In genomic region chr3:60841895-60842294, GRCm38 (mm10) we compare ENCODE assay signal across 34 mouse cellular contexts.
"Had no signal": no experiment of that assay in that cellular context is flagged by ENCODE, and none has a peak within 500 bp of the region (broad histone marks: within the 10 kb centered on the region; RNA-seq: fewer than 3 reads in every experiment).

No protein-coding gene starts in this region.

- H3K27ac ChIP-seq: heart, embryonic 10.5 days; heart, embryonic 13.5 days; heart, embryonic 15.5 days; hindbrain, embryonic 10.5 days; hindbrain, embryonic 12.5 days; hindbrain, embryonic 13.5 days; hindbrain, embryonic 14.5 days; hindbrain, embryonic 15.5 days; hindbrain, postnatal 0 days; intestine, embryonic 15.5 days; kidney, embryonic 15.5 days; kidney, postnatal 0 days; layer of hippocampus, adult 2 months had no signal

- ATAC-seq: hindbrain, embryonic 16.5 days; hindbrain, postnatal 0 days; inflammation-experienced regulatory T-cells, adult 6 months; intestine, embryonic 15.5 days; intestine, embryonic 16.5 days; intestine, postnatal 0 days had no signal

- H3K9me3 ChIP-seq: heart, embryonic 10.5 days; heart, embryonic 12.5 days; heart, embryonic 13.5 days; heart, embryonic 15.5 days; hindbrain, embryonic 10.5 days; hindbrain, embryonic 12.5 days; hindbrain, embryonic 13.5 days; hindbrain, embryonic 15.5 days; intestine, embryonic 15.5 days; kidney, embryonic 15.5 days had no signal

- H3K27me3 ChIP-seq: heart, embryonic 12.5 days; heart, embryonic 13.5 days; heart, embryonic 15.5 days; hindbrain, embryonic 12.5 days; hindbrain, embryonic 13.5 days; hindbrain, embryonic 15.5 days; intestine, embryonic 15.5 days; kidney, embryonic 15.5 days had no signal

- DNase-seq: heart, postnatal 10 days; heart, postnatal 14 days; heart, postnatal 36 days; heart, postnatal 4 days; kidney, adult 11 months; kidney, adult 18-20 months; kidney, adult 8-10 months; kidney, adult 9 months; kidney, postnatal 10 days; kidney, postnatal 14 days; kidney, postnatal 25 days; kidney, postnatal 36 days; kidney, postnatal 4 days; layer of hippocampus, adult 9-11 months; layer of hippocampus, postnatal 36 days had no signal

- H3K4me2 ChIP-seq: heart, embryonic 11.5 days; heart, embryonic 12.5 days; heart, embryonic 13.5 days; heart, embryonic 15.5 days; hindbrain, embryonic 12.5 days; hindbrain, embryonic 13.5 days; hindbrain, embryonic 14.5 days; hindbrain, embryonic 15.5 days; intestine, embryonic 15.5 days; kidney, embryonic 15.5 days had no signal

- H3K4me3 ChIP-seq: heart, embryonic 10.5 days; heart, embryonic 12.5 days; heart, embryonic 13.5 days; heart, embryonic 15.5 days; hindbrain, embryonic 10.5 days; hindbrain, embryonic 12.5 days; hindbrain, embryonic 13.5 days; hindbrain, embryonic 15.5 days; intestine, embryonic 15.5 days; kidney, embryonic 15.5 days; layer of hippocampus, adult 2 months had no signal

- H3K9ac ChIP-seq: heart, embryonic 12.5 days; heart, embryonic 13.5 days; heart, embryonic 15.5 days; hindbrain, embryonic 12.5 days; hindbrain, embryonic 13.5 days; hindbrain, embryonic 14.5 days; hindbrain, embryonic 15.5 days; intestine, embryonic 15.5 days; kidney, embryonic 15.5 days had no signal

- H3K4me1 ChIP-seq: heart, embryonic 10.5 days; heart, embryonic 12.5 days; heart, embryonic 13.5 days; heart, embryonic 15.5 days; hindbrain, embryonic 10.5 days; hindbrain, embryonic 12.5 days; hindbrain, embryonic 13.5 days; hindbrain, embryonic 15.5 days; intestine, embryonic 15.5 days; kidney, embryonic 15.5 days had no signal

- H3K36me3 ChIP-seq: heart, embryonic 10.5 days; heart, embryonic 12.5 days; heart, embryonic 13.5 days; heart, embryonic 15.5 days; hindbrain, embryonic 10.5 days; hindbrain, embryonic 12.5 days; hindbrain, embryonic 13.5 days; hindbrain, embryonic 15.5 days; intestine, embryonic 15.5 days; kidney, embryonic 15.5 days had no signal
